Mouse (Mus musculus) midbrain, postnatal 0 days (tissue): ENCODE data around the gene Ilk. TPM values are rescaled to one million over a fixed set of nuclear protein-coding genes. Genes with fewer than 3 reads are reported as not detected.

Experiments used
- ATAC-seq: fragments of 200-750 bp; cut with Nextera tagmentation; 2 replicates; pipeline ENCODE4 v1.8.0; 2017; ENCODE audit warnings: moderate number of reproducible peaks, mild to moderate bottlenecking, moderate TSS enrichment, moderate library complexity; ENCODE audit not compliant: low FRiP score
- DNase-seq: peaks from one replicate; pipeline ENCODE4 v3.0.0-alpha.2; 2015; ENCODE audit warnings: low spot score
- H3K27ac ChIP-seq: fragments of 300-500 bp; sonication (generic); 2 replicates; pipeline ENCODE4 v1.5.1; 2014; ENCODE audit warnings: low read depth, mild to moderate bottlenecking, low read length, mixed read lengths
- H3K27me3 ChIP-seq: fragments of 300-500 bp; sonication (generic); 2 replicates; pipeline ENCODE4 v1.6.1; 2014; ENCODE audit warnings: low read length, control low read depth, mixed read lengths; ENCODE audit not compliant: insufficient read depth
- H3K36me3 ChIP-seq: fragments of 300-500 bp; sonication (generic); 2 replicates; pipeline ENCODE4 v1.6.1; 2014; ENCODE audit warnings: low read length, control low read depth, mixed read lengths; ENCODE audit not compliant: insufficient read depth
- H3K4me1 ChIP-seq: fragments of 300-500 bp; sonication (generic); 2 replicates; pipeline ENCODE4 v1.6.1; 2014; ENCODE audit warnings: mild to moderate bottlenecking, control low read depth, antibody characterized with exemption, low read length, mixed read lengths; ENCODE audit not compliant: insufficient read depth
- H3K4me2 ChIP-seq: fragments of 300-500 bp; sonication (generic); 2 replicates; pipeline ENCODE4 v1.6.1; 2014; ENCODE audit warnings: low read depth, mild to moderate bottlenecking, low read length, mixed read lengths; ENCODE audit not compliant: poor library complexity, severe bottlenecking
- H3K4me3 ChIP-seq: fragments of 300-500 bp; sonication (generic); 2 replicates; pipeline ENCODE4 v1.5.1; 2014; ENCODE audit warnings: low read depth, mild to moderate bottlenecking, low read length, moderate library complexity
- H3K9ac ChIP-seq: fragments of 300-500 bp; sonication (generic); replicated peaks from 2 replicates; pipeline ENCODE4 v1.6.1; 2014; ENCODE audit warnings: mild to moderate bottlenecking, low read length, moderate library complexity, mixed read lengths; ENCODE audit not compliant: poor library complexity, severe bottlenecking
- H3K9me3 ChIP-seq: fragments of 300-500 bp; sonication (generic); 2 replicates; pipeline ENCODE4 v1.6.1; 2016; ENCODE audit warnings: low read length, control low read depth
- CTCF ChIP-seq: IDR thresholded peaks from 2 replicates; pipeline ENCODE4 v1.5.1; 2016; ENCODE audit warnings: antibody characterized with exemption, mild to moderate bottlenecking
- WGBS: fragments of 180-500 bp; shearing (Covaris S2); extraction: QIAGEN DNeasy Blood & Tissue Kit; methylation state at CpG from one replicate; pipeline ENCODE4 v1.1.7; 2014; 5-methylcytosine and 5-hydroxymethylcytosine counted together
- polyA plus RNA-seq: library from polyadenylated mRNA; unstranded; fragments of >200 nt; fragmentation: Nextera tagmentation; extraction: Ambion mirVana; gene quantifications from 2 replicates; pipeline ENCODE4 v1.2.1, GENCODE M21; 2015
- total RNA-seq: library from RNA; depleted of rRNA; stranded (reverse); fragments of >200 nt; gene quantifications from 2 replicates; pipeline ENCODE4 v1.2.3, GENCODE M21; 2014

The Ilk gene
- total and polyA plus RNA-seq, 2 experiments from 2014 or later: 130 to 139 TPM

DNA sequence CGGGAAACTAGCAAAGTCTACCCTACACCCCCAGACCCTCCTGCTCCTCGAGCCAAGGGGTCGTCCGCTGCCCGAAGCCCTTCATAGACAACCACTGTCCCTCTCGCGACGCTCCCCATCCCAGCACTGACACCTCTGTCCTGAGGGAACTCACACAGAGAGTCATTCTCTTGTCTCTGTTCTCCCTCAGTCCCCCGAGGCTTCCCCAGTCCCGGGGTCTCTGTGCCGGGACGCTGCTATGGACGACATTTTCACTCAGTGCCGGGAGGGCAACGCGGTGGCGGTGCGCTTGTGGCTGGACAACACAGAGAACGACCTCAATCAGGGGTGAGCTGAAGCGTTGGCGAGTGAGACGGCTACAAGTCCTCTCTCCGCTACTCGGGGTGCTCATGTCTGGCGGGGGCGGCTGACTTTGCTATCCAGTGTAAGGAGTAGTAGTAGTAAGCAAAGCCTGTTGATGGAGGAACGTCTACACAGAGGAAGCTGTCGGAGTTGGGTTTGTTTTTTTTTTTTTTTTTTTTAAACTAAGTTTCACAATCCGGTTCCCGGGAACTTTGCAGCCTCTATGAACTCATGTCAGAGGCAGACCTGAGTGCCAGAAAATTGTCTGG lies 624 bp downstream of the Ilk start, which contains the start of gene Rrp8:
TSS of gene Rrp8 (minus strand) at position 475 of the 611 bp plus-strand sequence.
- peak within 1 kb of the TSS; percentile 84 for H3K4me3 ChIP-seq
- no peaks in the 10 kb centered on the region for H3K27me3 ChIP-seq
- peaks cover 29% of the 10 kb centered on the region for H3K36me3 ChIP-seq
- peak within 1 kb of the TSS; percentile 72 for H3K9ac ChIP-seq
- peaks cover 6% of the 10 kb centered on the region; the same call in 1 of the 2 replicates for H3K4me1 ChIP-seq
- no peak for TF ChIP-seq CTCF
- H3K9me3 ChIP-seq: no peaks in the 10 kb centered on the region
- H3K27ac ChIP-seq: peak within 1 kb of the TSS; percentile 70
- ATAC-seq (peak; percentile 14), DNase-seq (no peak)
- WGBS: under 1% methylated on average over 30 of the region's 30 CpGs
- peak within 1 kb of the TSS; percentile 95 for H3K4me2 ChIP-seq

DNA sequence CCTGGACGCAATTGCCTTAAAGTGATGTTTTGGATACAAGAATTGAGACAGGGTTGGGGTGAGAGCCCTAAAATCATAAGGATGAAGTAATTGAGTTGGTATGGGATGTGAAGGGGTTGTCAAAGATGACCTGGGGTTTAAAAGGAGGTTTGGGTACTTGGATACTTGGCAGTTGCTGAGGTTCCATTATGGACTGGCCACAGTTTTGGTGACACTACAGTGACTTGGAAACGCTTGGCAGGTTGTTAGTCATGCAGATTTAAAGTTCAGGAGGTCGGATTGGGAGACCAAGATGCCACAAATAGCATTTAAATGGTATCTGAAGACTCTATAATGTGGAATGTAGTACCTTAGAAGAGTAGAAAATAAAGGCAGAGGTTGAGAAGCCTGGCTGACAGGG lies 1.3 kb downstream of the Ilk start:
- Histone ChIP-seq H3K27ac (no peak overlapping the region), H3K36me3 (peaks cover 30% of the 10 kb centered on the region), H3K9ac (no peak overlapping the region; the same call in 1 of the 2 replicates), H3K27me3 (no peaks in the 10 kb centered on the region), H3K4me3 (peak overlapping the region; percentile 84), H3K9me3 (no peaks in the 10 kb centered on the region), H3K4me1 (peaks cover 6% of the 10 kb centered on the region; the same call in 1 of the 2 replicates), H3K4me2 (peak overlapping the region; percentile 95)
- DNase-seq (no peak), ATAC-seq (no peak)
- 20% methylated on average over 3 of the region's 3 CpGs for WGBS
- TF ChIP-seq CTCF: no peak

DNA sequence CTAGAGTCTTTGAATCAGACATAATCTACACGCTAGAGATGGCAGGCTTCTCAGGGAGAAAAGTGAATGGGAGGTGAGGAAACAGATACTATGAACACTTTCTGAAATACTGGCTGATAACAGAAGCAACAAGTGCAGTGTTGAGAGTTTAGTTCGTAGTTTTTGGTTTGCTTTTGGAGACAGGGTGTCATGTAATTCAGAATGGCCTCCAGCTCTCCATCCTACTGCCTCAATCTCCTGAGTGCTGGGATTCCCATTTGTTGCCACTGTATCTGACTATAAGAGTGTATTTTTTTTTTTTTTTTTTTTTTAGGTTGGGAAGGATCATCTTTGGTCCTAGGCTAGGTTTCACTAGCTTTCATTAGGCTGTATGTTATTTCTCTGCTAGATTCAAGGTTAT lies 1.9 kb downstream of the Ilk start:
- Histone ChIP-seq H3K36me3 (peaks cover 24% of the 10 kb centered on the region), H3K4me1 (peaks cover 7% of the 10 kb centered on the region; the same call in 1 of the 2 replicates), H3K4me2 (peak overlapping the region; percentile 95), H3K27me3 (no peaks in the 10 kb centered on the region), H3K4me3 (no peak overlapping the region), H3K9me3 (no peaks in the 10 kb centered on the region), H3K9ac (no peak overlapping the region), H3K27ac (no peak overlapping the region)
- 73% methylated on average over 2 of the region's 2 CpGs for WGBS
- DNase-seq (no peak), ATAC-seq (no peak)
- no peak for TF ChIP-seq CTCF

DNA sequence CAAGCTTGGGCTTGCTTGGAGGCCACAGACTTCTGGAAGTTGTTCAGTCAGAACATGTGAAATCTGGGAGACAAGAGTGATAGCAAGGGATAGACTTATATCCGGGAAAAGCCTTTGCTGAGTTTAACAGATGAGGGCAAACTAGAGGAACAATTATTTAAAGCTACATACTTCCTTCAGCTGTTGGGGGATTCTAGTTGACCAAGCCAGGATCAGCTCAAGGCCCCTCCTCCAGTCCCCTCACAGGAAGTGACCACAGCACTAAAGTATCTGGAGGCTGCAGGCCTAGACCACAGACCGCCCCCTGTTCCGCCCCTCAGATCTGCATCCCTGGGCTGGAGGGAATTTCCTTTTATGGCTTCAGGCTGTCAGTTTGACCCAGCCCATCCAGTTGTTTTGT lies 2.6 kb downstream of the Ilk start:
- Histone ChIP-seq H3K4me2 (no peak overlapping the region; the same call in 1 of the 2 replicates), H3K9ac (no peak overlapping the region), H3K9me3 (no peaks in the 10 kb centered on the region), H3K4me1 (peaks cover 9% of the 10 kb centered on the region; the same call in 1 of the 2 replicates), H3K36me3 (peaks cover 18% of the 10 kb centered on the region), H3K4me3 (no peak overlapping the region), H3K27ac (no peak overlapping the region), H3K27me3 (no peaks in the 10 kb centered on the region)
- 43% methylated on average over 3 of the region's 3 CpGs for WGBS
- no peak for TF ChIP-seq CTCF
- DNase-seq (no peak), ATAC-seq (no peak)

DNA sequence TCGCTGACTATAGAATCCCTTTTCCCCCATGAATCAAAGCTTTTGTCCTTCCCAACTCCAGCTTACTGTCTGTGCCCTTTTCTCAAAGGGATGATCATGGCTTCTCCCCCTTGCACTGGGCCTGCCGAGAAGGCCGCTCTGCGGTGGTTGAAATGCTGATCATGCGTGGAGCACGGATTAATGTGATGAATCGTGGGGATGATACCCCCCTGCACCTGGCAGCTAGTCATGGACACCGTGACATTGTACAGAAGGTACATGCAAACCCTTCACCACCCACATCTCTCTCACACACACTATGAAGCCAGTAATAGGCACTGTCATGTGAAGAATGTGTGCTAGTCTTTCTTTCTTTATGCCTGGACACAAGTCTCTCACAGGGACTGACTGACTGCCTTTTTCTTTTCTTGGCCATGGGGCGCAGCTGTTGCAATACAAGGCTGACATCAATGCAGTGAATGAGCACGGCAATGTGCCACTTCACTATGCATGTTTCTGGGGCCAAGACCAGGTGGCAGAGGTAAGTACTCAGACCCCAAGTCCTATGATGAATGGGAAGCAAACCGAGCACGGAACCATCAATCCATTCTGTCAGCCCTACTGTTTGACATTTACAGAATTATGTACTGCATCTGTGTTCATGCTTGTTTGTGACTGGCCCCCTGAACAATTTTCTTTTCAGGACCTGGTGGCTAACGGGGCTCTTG lies 3.9 kb downstream of the Ilk start:
- Histone ChIP-seq H3K4me1 (peaks cover 9% of the 10 kb centered on the region; the same call in 1 of the 2 replicates), H3K9ac (no peak overlapping the region), H3K27ac (no peak overlapping the region), H3K36me3 (peaks cover 14% of the 10 kb centered on the region; the same call in 1 of the 2 replicates), H3K4me3 (no peak overlapping the region), H3K9me3 (no peaks in the 10 kb centered on the region), H3K4me2 (no peak overlapping the region), H3K27me3 (no peaks in the 10 kb centered on the region)
- DNase-seq (no peak), ATAC-seq (no peak)
- no peak for TF ChIP-seq CTCF
- WGBS: 81% methylated on average over 13 of the region's 13 CpGs

DNA sequence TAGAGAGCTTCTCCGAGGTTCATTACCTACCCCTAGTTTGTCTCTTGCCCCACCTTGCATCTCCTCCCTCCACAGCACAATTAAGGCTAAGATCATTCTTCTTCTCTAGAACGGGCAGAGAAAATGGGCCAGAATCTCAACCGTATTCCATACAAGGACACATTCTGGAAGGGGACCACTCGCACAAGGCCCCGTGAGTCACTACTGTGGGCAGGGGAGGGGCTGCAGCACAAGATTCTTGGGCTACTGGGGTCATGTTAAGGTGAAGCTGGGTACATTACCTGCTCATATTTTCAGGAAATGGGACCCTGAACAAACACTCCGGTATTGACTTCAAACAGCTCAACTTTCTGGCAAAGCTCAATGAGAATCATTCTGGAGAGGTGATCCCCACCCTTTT lies 4.5 kb downstream of the Ilk start:
- Histone ChIP-seq H3K27ac (no peak overlapping the region), H3K36me3 (peaks cover 14% of the 10 kb centered on the region; the same call in 1 of the 2 replicates), H3K4me3 (no peak overlapping the region), H3K9me3 (no peaks in the 10 kb centered on the region), H3K9ac (no peak overlapping the region), H3K4me1 (peaks cover 6% of the 10 kb centered on the region; the same call in 1 of the 2 replicates), H3K27me3 (no peaks in the 10 kb centered on the region), H3K4me2 (no peak overlapping the region)
- WGBS: 88% methylated on average over 6 of the region's 6 CpGs
- DNase-seq (no peak), ATAC-seq (no peak)
- no peak for TF ChIP-seq CTCF
